Mouse (Mus musculus): ENCODE data around the gene Raly. TPM values are rescaled to one million over a fixed set of nuclear protein-coding genes. Genes with fewer than 3 reads are reported as not detected.
"Not testable (repeated sequence)": the region's sequence is repeated elsewhere in the genome, so short reads cannot be mapped to it uniquely, and the experiment has no call there.

The Raly gene
- polyA plus RNA-seq, 1 experiment from 2014 or later, result 76.6 TPM

- 65% methylated on average over 4 of the region's 4 CpGs for WGBS
- H3K4me2 ChIP-seq (replicated peaks; ENCODE audit: low read depth, low read length), result no peak overlapping the region
- H3K9me3 ChIP-seq (ENCODE audit: control insufficient read depth, low read length), result no peaks in the 10 kb centered on the region
- no peaks in the 10 kb centered on the region for H3K4me1 ChIP-seq (replicated peaks; ENCODE audit: control insufficient read depth, insufficient read depth, low read length)
- DNase-seq (ENCODE audit: low spot score), result no peak
- no peak overlapping the region for H3K27ac ChIP-seq (ENCODE audit: low read depth, low read length)
- no peaks in the 10 kb centered on the region for H3K36me3 ChIP-seq (ENCODE audit: control insufficient read depth, insufficient read depth, low read length)
- ATAC-seq (ENCODE audit: low FRiP score), result no peak
- H3K27me3 ChIP-seq (ENCODE audit: control insufficient read depth, insufficient read depth, low read length), result no peaks in the 10 kb centered on the region
- H3K9ac ChIP-seq (ENCODE audit: low read depth, low read length), result no peak overlapping the region
- H3K4me3 ChIP-seq (ENCODE audit: low read depth, low read length), result no peak overlapping the region
These were observed 102.7 kb downstream of the Raly start for GRCm38 (mm10) chr2:154893548-154893947.

GRCm38 (mm10) chr2:154899004-154899403 lies 108.1 kb downstream of the Raly start:
- H3K36me3 ChIP-seq (ENCODE audit: control insufficient read depth, insufficient read depth, low read length); H3K9me3 ChIP-seq (ENCODE audit: control insufficient read depth, low read length); H3K4me1 ChIP-seq (replicated peaks; ENCODE audit: control insufficient read depth, insufficient read depth, low read length); H3K27me3 ChIP-seq (ENCODE audit: control insufficient read depth, insufficient read depth, low read length); H3K27ac ChIP-seq (ENCODE audit: low read depth, low read length); H3K4me2 ChIP-seq (replicated peaks; ENCODE audit: low read depth, low read length); DNase-seq (ENCODE audit: low spot score); H3K9ac ChIP-seq (ENCODE audit: low read depth, low read length); ATAC-seq (ENCODE audit: low FRiP score); H3K4me3 ChIP-seq (ENCODE audit: low read depth, low read length): not testable (repeated sequence)
- WGBS, result 89% methylated on average over 8 of the region's 8 CpGs

GRCm38 (mm10) chr2:154899412-154899811 lies 108.5 kb downstream of the Raly start:
- H3K4me3 ChIP-seq (ENCODE audit: low read depth, low read length); ATAC-seq (ENCODE audit: low FRiP score); H3K4me2 ChIP-seq (replicated peaks; ENCODE audit: low read depth, low read length); H3K27me3 ChIP-seq (ENCODE audit: control insufficient read depth, insufficient read depth, low read length); H3K9me3 ChIP-seq (ENCODE audit: control insufficient read depth, low read length); H3K9ac ChIP-seq (ENCODE audit: low read depth, low read length); H3K36me3 ChIP-seq (ENCODE audit: control insufficient read depth, insufficient read depth, low read length); DNase-seq (ENCODE audit: low spot score); H3K4me1 ChIP-seq (replicated peaks; ENCODE audit: control insufficient read depth, insufficient read depth, low read length); H3K27ac ChIP-seq (ENCODE audit: low read depth, low read length): not testable (repeated sequence)
- 87% methylated on average over 4 of the region's 4 CpGs for whole genome bisulfite sequencing

GRCm38 (mm10) chr2:154902111-154902510 lies 111.2 kb downstream of the Raly start:
- WGBS, result 97% methylated on average over 3 of the region's 3 CpGs
- ATAC-seq (ENCODE audit: low FRiP score), result no peak

GRCm38 (mm10) chr2:154905796-154906195 lies 114.9 kb downstream of the Raly start:
- no peaks in the 10 kb centered on the region for H3K27me3 ChIP-seq (ENCODE audit: control insufficient read depth, insufficient read depth, low read length)
- no peak overlapping the region for H3K9ac ChIP-seq (ENCODE audit: low read depth, low read length)
- whole genome bisulfite sequencing, result 49% methylated on average over 2 of the region's 2 CpGs
- DNase-seq (ENCODE audit: low spot score), result no peak
- ATAC-seq (ENCODE audit: low FRiP score), result no peak
- H3K4me2 ChIP-seq (replicated peaks; ENCODE audit: low read depth, low read length), result no peak overlapping the region
- H3K4me3 ChIP-seq (ENCODE audit: low read depth, low read length), result no peak overlapping the region
- no peak overlapping the region for H3K27ac ChIP-seq (ENCODE audit: low read depth, low read length)
- no peaks in the 10 kb centered on the region for H3K9me3 ChIP-seq (ENCODE audit: control insufficient read depth, low read length)
- no peaks in the 10 kb centered on the region for H3K36me3 ChIP-seq (ENCODE audit: control insufficient read depth, insufficient read depth, low read length)
- H3K4me1 ChIP-seq (replicated peaks; ENCODE audit: control insufficient read depth, insufficient read depth, low read length), result no peaks in the 10 kb centered on the region

More at GRCm38 (mm10) chr2:154902111-154902510, 111.2 kb downstream of the Raly start:
- Histone ChIP-seq H3K27ac (ENCODE audit: low read depth, low read length) (no peak overlapping the region), H3K4me1 (replicated peaks; ENCODE audit: control insufficient read depth, insufficient read depth, low read length) (no peaks in the 10 kb centered on the region), H3K4me3 (ENCODE audit: low read depth, low read length) (no peak overlapping the region), H3K36me3 (ENCODE audit: control insufficient read depth, insufficient read depth, low read length) (no peaks in the 10 kb centered on the region), H3K27me3 (ENCODE audit: control insufficient read depth, insufficient read depth, low read length) (no peaks in the 10 kb centered on the region), H3K4me2 (replicated peaks; ENCODE audit: low read depth, low read length) (no peak overlapping the region), H3K9me3 (ENCODE audit: control insufficient read depth, low read length) (no peaks in the 10 kb centered on the region), H3K9ac (ENCODE audit: low read depth, low read length) (no peak overlapping the region)
- DNase-seq (ENCODE audit: low spot score), result no peak

GRCm38 (mm10) chr2:154908223-154908622 lies 117.3 kb downstream of the Raly start:
- not testable (repeated sequence) for H3K4me1 ChIP-seq (replicated peaks; ENCODE audit: control insufficient read depth, insufficient read depth, low read length); H3K36me3 ChIP-seq (ENCODE audit: control insufficient read depth, insufficient read depth, low read length); H3K9ac ChIP-seq (ENCODE audit: low read depth, low read length); H3K4me2 ChIP-seq (replicated peaks; ENCODE audit: low read depth, low read length); H3K27me3 ChIP-seq (ENCODE audit: control insufficient read depth, insufficient read depth, low read length); ATAC-seq (ENCODE audit: low FRiP score); H3K4me3 ChIP-seq (ENCODE audit: low read depth, low read length); H3K27ac ChIP-seq (ENCODE audit: low read depth, low read length); H3K9me3 ChIP-seq (ENCODE audit: control insufficient read depth, low read length); DNase-seq (ENCODE audit: low spot score)
- WGBS, result 53% methylated on average over 2 of the region's 2 CpGs

- Histone ChIP-seq H3K4me1 (replicated peaks; ENCODE audit: control insufficient read depth, insufficient read depth, low read length) (no peaks in the 10 kb centered on the region), H3K9me3 (ENCODE audit: control insufficient read depth, low read length) (no peaks in the 10 kb centered on the region), H3K27ac (ENCODE audit: low read depth, low read length) (no peak overlapping the region), H3K4me2 (replicated peaks; ENCODE audit: low read depth, low read length) (no peak overlapping the region), H3K4me3 (ENCODE audit: low read depth, low read length) (no peak overlapping the region), H3K36me3 (ENCODE audit: control insufficient read depth, insufficient read depth, low read length) (no peaks in the 10 kb centered on the region), H3K9ac (ENCODE audit: low read depth, low read length) (no peak overlapping the region), H3K27me3 (ENCODE audit: control insufficient read depth, insufficient read depth, low read length) (no peaks in the 10 kb centered on the region)
- no peak for ATAC-seq (ENCODE audit: low FRiP score)
- WGBS, result 76% methylated on average over 6 of the region's 6 CpGs
- DNase-seq (ENCODE audit: low spot score), result no peak
These were observed 118.9 kb downstream of the Raly start for GRCm38 (mm10) chr2:154909789-154910188.

GRCm38 (mm10) chr2:154915922-154916541 lies 125.1 kb downstream of the Raly start:
- Histone ChIP-seq H3K27me3 (ENCODE audit: control insufficient read depth, insufficient read depth, low read length) (no peaks in the 10 kb centered on the region), H3K9me3 (ENCODE audit: control insufficient read depth, low read length) (no peaks in the 10 kb centered on the region), H3K4me1 (replicated peaks; ENCODE audit: control insufficient read depth, insufficient read depth, low read length) (no peaks in the 10 kb centered on the region), H3K27ac (ENCODE audit: low read depth, low read length) (no peak overlapping the region), H3K4me3 (ENCODE audit: low read depth, low read length) (no peak overlapping the region), H3K4me2 (replicated peaks; ENCODE audit: low read depth, low read length) (no peak overlapping the region), H3K9ac (ENCODE audit: low read depth, low read length) (no peak overlapping the region), H3K36me3 (ENCODE audit: control insufficient read depth, insufficient read depth, low read length) (no peaks in the 10 kb centered on the region)
- DNase-seq (ENCODE audit: low spot score), result no peak
- ATAC-seq (ENCODE audit: low FRiP score), result no peak
- 73% methylated on average over 12 of the region's 12 CpGs for WGBS

GRCm38 (mm10) chr2:154916547-154916946 lies 125.7 kb downstream of the Raly start:
- Histone ChIP-seq H3K4me2 (replicated peaks; ENCODE audit: low read depth, low read length) (no peak overlapping the region), H3K4me1 (replicated peaks; ENCODE audit: control insufficient read depth, insufficient read depth, low read length) (no peaks in the 10 kb centered on the region), H3K9me3 (ENCODE audit: control insufficient read depth, low read length) (no peaks in the 10 kb centered on the region), H3K9ac (ENCODE audit: low read depth, low read length) (no peak overlapping the region), H3K4me3 (ENCODE audit: low read depth, low read length) (no peak overlapping the region), H3K27ac (ENCODE audit: low read depth, low read length) (no peak overlapping the region), H3K27me3 (ENCODE audit: control insufficient read depth, insufficient read depth, low read length) (no peaks in the 10 kb centered on the region), H3K36me3 (ENCODE audit: control insufficient read depth, insufficient read depth, low read length) (no peaks in the 10 kb centered on the region)
- WGBS, result 13% methylated on average over 2 of the region's 2 CpGs
- ATAC-seq (ENCODE audit: low FRiP score), result no peak
- DNase-seq (ENCODE audit: low spot score), result peak; percentile 60
